Mouse (Mus musculus) heart, embryonic 12.5 days (tissue): ENCODE results near the gene Agfg1. TPM values are rescaled to one million over a fixed set of nuclear protein-coding genes. Genes with fewer than 3 reads are reported as not detected.

Experiments used
- ATAC-seq: fragments of 200-750 bp; cut with Nextera tagmentation; 2 replicates; pipeline ENCODE4 v1.8.0; 2017; ENCODE audit warnings: moderate TSS enrichment, moderate library complexity; ENCODE audit not compliant: insufficient number of reproducible peaks, low FRiP score
- H3K27ac ChIP-seq: fragments of 300-500 bp; sonication (generic); 2 replicates; pipeline ENCODE4 v1.5.1; 2016; ENCODE audit warnings: mild to moderate bottlenecking, moderate library complexity; ENCODE audit not compliant: poor library complexity, severe bottlenecking
- H3K27me3 ChIP-seq: fragments of 300-500 bp; sonication (generic); replicated peaks from 2 replicates; pipeline ENCODE4 v1.6.1; 2016; ENCODE audit warnings: mild to moderate bottlenecking, moderate library complexity
- H3K36me3 ChIP-seq: fragments of 300-500 bp; sonication (generic); 2 replicates; pipeline ENCODE4 v1.6.1; 2016; ENCODE audit warnings: mild to moderate bottlenecking, moderate library complexity
- H3K4me1 ChIP-seq: fragments of 300-500 bp; sonication (generic); replicated peaks from 2 replicates; pipeline ENCODE4 v1.6.1; 2016; ENCODE audit warnings: mild to moderate bottlenecking
- H3K4me2 ChIP-seq: fragments of 300-500 bp; sonication (generic); 2 replicates; pipeline ENCODE4 v1.6.1; 2016; ENCODE audit warnings: mild to moderate bottlenecking, moderate library complexity
- H3K4me3 ChIP-seq: fragments of 300-500 bp; sonication (generic); 2 replicates; pipeline ENCODE4 v1.5.1; 2016; ENCODE audit warnings: mild to moderate bottlenecking
- H3K9ac ChIP-seq: fragments of 300-500 bp; sonication (generic); 2 replicates; pipeline ENCODE4 v1.6.1; 2016; ENCODE audit warnings: mild to moderate bottlenecking, moderate library complexity
- H3K9me3 ChIP-seq: fragments of 300-500 bp; sonication (generic); replicated peaks from 2 replicates; pipeline ENCODE4 v1.6.1; 2016; ENCODE audit warnings: mild to moderate bottlenecking, moderate library complexity
- WGBS: fragments of 180-500 bp; shearing (Covaris S2); methylation state at CpG from one replicate; pipeline ENCODE4 v1.1.7; 2016; 5-methylcytosine and 5-hydroxymethylcytosine counted together
- polyA plus RNA-seq: library from polyadenylated mRNA; unstranded; fragments of >200 nt; fragmentation: Nextera tagmentation; extraction: Ambion mirVana; gene quantifications from 2 replicates; pipeline ENCODE4 v1.2.1, GENCODE M21; 2016

The Agfg1 gene
- polyA plus RNA-seq, 1 experiment from 2014 or later = 47.0 TPM

DNA sequence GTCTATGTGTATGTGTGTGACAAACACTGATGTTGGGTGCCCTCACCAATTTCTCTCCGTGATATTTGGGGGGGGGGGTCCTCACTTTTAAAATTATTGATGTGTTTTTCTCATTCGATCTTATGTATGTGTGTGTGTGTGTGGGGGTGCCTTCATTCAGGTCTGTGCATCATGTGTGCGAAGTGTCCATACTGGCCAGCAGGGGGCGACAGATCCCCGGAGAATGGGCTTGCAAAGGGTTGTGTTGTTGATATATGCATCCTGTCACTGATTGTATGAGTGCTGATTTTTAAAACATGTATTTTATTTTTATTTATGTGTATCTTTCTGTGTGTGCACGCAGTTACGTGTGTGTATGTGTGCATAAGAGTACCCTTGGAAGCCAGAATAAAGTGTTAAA lies 35.7 kb upstream of the Agfg1 start:
- Histone ChIP-seq H3K27me3 (no peaks in the 10 kb centered on the region), H3K9me3 (0 out of 2 replicates have a peak, but pooled peaks cover 5% of the 10 kb centered on the region), H3K36me3 (no peaks in the 10 kb centered on the region), H3K4me2 (no peak overlapping the region), H3K27ac (no peak overlapping the region), H3K9ac (no peak overlapping the region), H3K4me3 (no peak overlapping the region), H3K4me1 (peaks cover 8% of the 10 kb centered on the region)
- ATAC-seq = peak; percentile 71; the same call in 1 of the 2 replicates
- WGBS = 75% methylated on average over 7 of the region's 7 CpGs

DNA sequence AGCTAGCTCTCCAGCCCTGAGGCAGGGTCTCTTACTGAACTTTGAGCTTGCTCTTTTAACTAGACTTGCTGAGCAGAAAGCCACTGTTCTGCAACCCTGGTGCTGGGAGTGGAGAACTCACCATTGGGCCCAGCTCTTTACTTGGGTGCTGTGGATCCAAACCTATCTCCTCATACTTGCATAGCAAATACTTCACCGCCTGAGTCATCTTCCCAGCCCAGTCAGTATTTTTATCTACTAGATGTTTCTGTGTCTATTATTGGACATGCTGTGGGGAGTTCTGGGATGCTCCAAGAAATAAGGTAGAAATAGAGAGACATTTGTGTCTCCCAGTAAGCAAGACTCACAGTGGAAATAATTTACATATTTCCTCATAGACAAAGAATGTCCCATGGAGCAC lies 35.2 kb upstream of the Agfg1 start:
- Histone ChIP-seq H3K9ac (no peak overlapping the region), H3K36me3 (no peaks in the 10 kb centered on the region), H3K4me2 (no peak overlapping the region), H3K9me3 (0 out of 2 replicates have a peak, but pooled peaks cover 5% of the 10 kb centered on the region), H3K27me3 (no peaks in the 10 kb centered on the region), H3K4me1 (peaks cover 11% of the 10 kb centered on the region), H3K4me3 (no peak overlapping the region), H3K27ac (no peak overlapping the region)
- no peak for ATAC-seq
- 50% methylated on average over 1 of the region's 1 CpGs for WGBS

DNA sequence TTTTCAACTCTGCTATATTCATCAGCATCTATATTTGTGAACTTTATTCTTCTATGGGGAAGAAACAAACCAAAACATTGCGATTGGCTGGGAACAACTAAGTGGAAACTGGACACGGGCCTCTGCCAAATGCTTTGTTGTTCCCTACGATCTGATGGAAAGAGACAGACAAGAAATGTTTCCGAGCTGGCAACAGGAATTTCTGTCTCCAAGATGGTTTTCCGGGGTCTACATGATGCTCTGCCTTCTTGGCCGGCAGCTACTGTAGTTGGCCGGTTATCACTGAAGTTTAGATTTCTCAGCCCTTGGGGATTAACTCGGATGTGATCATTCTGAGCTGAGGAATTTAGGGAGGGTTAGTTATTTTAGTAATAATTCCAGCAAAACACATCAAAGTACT lies 32.9 kb upstream of the Agfg1 start:
- ATAC-seq = no peak
- H3K4me3 ChIP-seq = no peak overlapping the region
- H3K27ac ChIP-seq = no peak overlapping the region
- no peaks in the 10 kb centered on the region for H3K27me3 ChIP-seq
- H3K9me3 ChIP-seq = 0 out of 2 replicates have a peak, but pooled peaks cover 5% of the 10 kb centered on the region
- H3K36me3 ChIP-seq = no peaks in the 10 kb centered on the region
- no peak overlapping the region for H3K4me2 ChIP-seq
- H3K9ac ChIP-seq = no peak overlapping the region
- H3K4me1 ChIP-seq = peaks cover 12% of the 10 kb centered on the region
- 53% methylated on average over 8 of the region's 8 CpGs for WGBS

DNA sequence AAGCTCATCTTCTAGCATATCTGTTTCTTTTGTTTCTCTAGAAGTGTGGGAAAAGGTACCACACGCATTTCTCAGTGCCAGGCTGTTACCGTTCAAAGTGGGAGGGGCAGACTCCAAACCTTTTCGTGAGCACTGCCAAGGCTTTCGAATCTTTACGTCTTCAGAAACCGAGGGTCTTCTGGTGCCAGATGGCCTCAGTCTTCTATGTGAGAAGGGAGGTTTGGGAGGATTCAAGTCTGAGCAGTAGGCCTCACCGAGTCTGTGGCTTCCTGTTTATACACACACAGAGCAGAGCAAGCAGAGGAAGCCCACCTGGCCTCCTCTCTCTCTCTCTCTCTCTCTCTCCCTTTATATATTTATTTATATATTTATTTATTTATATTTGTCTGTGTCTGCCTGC lies 32.1 kb upstream of the Agfg1 start:
- H3K27me3 ChIP-seq = no peaks in the 10 kb centered on the region
- H3K27ac ChIP-seq = no peak overlapping the region
- H3K4me3 ChIP-seq = no peak overlapping the region
- peaks cover 12% of the 10 kb centered on the region for H3K4me1 ChIP-seq
- no peak overlapping the region for H3K4me2 ChIP-seq
- 0 out of 2 replicates have a peak, but pooled peaks cover 5% of the 10 kb centered on the region for H3K9me3 ChIP-seq
- no peak overlapping the region for H3K9ac ChIP-seq
- whole genome bisulfite sequencing = 79% methylated on average over 7 of the region's 7 CpGs
- no peaks in the 10 kb centered on the region for H3K36me3 ChIP-seq
- ATAC-seq = no peak

DNA sequence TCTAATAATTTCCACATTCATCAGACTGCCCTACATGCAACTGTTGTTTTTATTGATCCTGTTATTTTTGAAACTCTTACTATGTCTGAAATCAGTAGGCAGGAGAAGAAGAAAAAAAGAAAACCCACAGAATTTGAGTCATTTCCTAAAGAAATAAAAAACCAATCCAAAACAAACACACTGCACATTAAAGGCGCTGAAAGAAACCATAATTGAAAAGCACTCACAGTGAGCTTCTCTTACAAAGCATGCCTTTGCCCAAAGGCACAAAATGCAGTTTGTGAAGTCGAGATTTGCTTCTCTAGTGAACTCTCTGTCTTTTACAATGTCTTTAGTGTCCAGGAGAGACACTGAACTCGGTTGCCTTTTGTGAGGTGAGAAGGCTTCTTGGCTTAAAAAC lies 30.7 kb upstream of the Agfg1 start:
- H3K27ac ChIP-seq = peak overlapping the region; percentile 15

DNA sequence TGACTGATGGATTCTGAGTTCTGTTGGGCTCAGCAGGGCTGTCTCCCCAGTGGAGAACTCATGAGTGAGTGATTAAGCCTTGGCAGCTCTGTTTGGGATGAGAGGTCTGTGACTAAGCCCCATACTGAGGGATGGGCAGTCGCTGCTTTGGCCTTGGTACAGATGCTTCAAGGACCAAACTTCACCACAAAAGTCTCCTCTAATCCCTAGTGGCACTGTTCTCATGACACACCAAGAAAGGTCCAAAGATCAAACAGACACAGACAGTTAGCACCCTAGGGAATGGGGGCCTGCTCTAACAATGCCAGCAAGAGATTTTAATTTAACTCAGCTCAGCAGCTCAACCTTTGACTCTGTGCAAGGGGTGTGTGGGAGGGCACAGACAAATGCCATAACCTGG lies 27.5 kb upstream of the Agfg1 start:
- no peaks in the 10 kb centered on the region for H3K36me3 ChIP-seq
- H3K27me3 ChIP-seq = no peaks in the 10 kb centered on the region
- no peak overlapping the region for H3K27ac ChIP-seq
- 53% methylated on average over 1 of the region's 1 CpGs for WGBS
- H3K4me2 ChIP-seq = no peak overlapping the region
- no peak overlapping the region for H3K4me3 ChIP-seq
- H3K4me1 ChIP-seq = peaks cover 20% of the 10 kb centered on the region
- no peak overlapping the region for H3K9ac ChIP-seq
- H3K9me3 ChIP-seq = no peaks in the 10 kb centered on the region
- ATAC-seq = no peak

More for the DNA sequence above, 30.7 kb upstream of the Agfg1 start:
- ATAC-seq = no peak
- no peaks in the 10 kb centered on the region for H3K36me3 ChIP-seq
- peaks cover 12% of the 10 kb centered on the region for H3K4me1 ChIP-seq
- 0 out of 2 replicates have a peak, but pooled peaks cover 3% of the 10 kb centered on the region for H3K9me3 ChIP-seq
- H3K27me3 ChIP-seq = no peaks in the 10 kb centered on the region
- no peak overlapping the region for H3K4me3 ChIP-seq
- no peak overlapping the region for H3K9ac ChIP-seq
- WGBS = 54% methylated on average over 3 of the region's 3 CpGs
- no peak overlapping the region for H3K4me2 ChIP-seq

DNA sequence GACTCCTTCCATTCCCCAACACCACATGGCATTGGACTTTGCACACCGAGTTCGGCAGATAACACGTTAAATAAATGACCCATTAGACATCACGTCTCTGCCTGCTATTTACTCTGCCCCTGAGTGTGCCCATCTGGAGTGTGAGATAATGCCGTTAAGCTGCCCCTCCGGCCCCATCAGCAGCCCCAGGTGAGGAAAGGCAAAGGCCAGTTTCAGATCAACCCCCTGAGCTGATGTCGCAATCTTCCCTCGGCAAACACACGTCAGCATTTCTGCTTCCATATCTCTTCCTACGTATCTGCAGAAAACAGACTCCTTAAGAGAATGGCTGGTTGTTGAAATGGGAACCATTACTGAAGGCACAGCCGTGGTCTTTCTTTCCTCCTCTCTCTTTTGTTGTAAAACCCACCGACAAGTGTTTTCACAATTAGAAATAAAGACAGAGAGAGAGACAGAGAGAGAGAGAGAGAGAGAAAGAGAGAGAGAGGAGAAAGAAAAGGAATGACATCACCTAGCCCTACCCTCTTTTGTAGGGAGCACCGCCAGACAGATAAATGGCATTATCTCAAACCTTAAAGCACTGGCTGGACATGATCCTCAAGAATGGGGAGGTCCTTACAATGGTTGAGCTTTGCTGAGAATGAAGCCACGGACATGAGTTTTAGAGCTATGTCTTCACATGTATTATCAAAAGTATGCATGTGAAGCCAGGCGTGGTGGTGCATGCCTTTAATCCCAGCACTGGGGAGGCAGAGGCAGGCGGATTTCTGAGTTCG lies 23.2 kb upstream of the Agfg1 start:
- H3K9ac ChIP-seq = no peak overlapping the region
- peak overlapping the region; percentile 42 for H3K27ac ChIP-seq
- H3K36me3 ChIP-seq = no peaks in the 10 kb centered on the region
- WGBS = 18% methylated on average over 17 of the region's 17 CpGs
- H3K27me3 ChIP-seq = no peaks in the 10 kb centered on the region
- H3K9me3 ChIP-seq = no peaks in the 10 kb centered on the region
- H3K4me2 ChIP-seq = peak overlapping the region; percentile 64
- ATAC-seq = peak; percentile 88
- peak overlapping the region; percentile 14; the same call in 1 of the 2 replicates for H3K4me3 ChIP-seq
- H3K4me1 ChIP-seq = peaks cover 37% of the 10 kb centered on the region

DNA sequence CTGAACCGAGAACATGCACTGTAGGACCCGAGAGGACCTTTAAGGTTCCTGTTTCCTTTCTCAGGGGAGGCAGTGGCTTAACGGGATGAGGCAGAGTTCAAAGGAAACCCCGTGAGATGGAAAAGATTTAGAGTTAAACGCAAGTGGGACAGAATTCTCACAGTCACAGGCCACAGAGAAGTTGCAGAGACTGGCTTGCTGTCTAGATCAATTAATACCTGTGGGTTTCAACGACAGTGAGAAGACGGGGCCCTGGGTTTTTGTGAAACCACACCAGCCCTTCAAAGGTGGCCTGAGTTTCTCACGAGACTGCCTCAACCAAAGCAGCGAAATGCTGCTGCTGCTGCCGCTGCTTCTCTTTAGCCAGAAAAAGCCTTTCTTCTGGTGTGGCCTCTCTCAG lies 19.9 kb upstream of the Agfg1 start:
- H3K27ac ChIP-seq = 0 out of 2 replicates have a peak overlapping the region, but pooled peaks have one; percentile 11
- no peak overlapping the region for H3K4me2 ChIP-seq
- ATAC-seq = no peak
- peaks cover 37% of the 10 kb centered on the region for H3K4me1 ChIP-seq
- no peak overlapping the region for H3K4me3 ChIP-seq
- H3K27me3 ChIP-seq = no peaks in the 10 kb centered on the region
- no peak overlapping the region for H3K9ac ChIP-seq
- H3K9me3 ChIP-seq = no peaks in the 10 kb centered on the region
- WGBS = 43% methylated on average over 10 of the region's 10 CpGs
- H3K36me3 ChIP-seq = no peaks in the 10 kb centered on the region

DNA sequence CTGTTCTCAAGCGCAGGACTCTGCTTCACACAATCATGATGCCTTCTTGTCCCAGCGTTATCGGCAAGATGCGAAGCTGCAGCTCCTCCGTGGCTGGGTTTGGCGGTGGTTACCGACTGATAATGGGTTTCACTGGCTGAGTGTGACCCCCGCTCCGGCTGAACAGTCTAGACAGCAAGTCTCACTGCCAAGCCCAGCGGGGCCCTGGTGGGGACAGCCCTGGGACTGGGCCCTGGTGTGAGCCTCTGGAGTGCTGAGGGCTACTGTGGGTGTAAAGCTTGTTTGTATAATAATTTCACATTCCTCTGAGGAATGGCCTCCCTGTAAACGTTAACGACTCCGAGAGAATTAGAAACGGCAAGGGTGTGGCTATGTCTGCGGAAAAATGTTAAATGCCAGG lies 19.1 kb upstream of the Agfg1 start:
- no peaks in the 10 kb centered on the region for H3K27me3 ChIP-seq
- H3K4me1 ChIP-seq = peaks cover 35% of the 10 kb centered on the region
- ATAC-seq = peak; percentile 63; the same call in 1 of the 2 replicates
- H3K9ac ChIP-seq = peak overlapping the region; percentile 19; the same call in 1 of the 2 replicates
- H3K36me3 ChIP-seq = no peaks in the 10 kb centered on the region
- 26% methylated on average over 15 of the region's 15 CpGs for WGBS
- H3K27ac ChIP-seq = peak overlapping the region; percentile 50
- H3K4me2 ChIP-seq = peak overlapping the region; percentile 52
- H3K9me3 ChIP-seq = no peaks in the 10 kb centered on the region
- no peak overlapping the region for H3K4me3 ChIP-seq

DNA sequence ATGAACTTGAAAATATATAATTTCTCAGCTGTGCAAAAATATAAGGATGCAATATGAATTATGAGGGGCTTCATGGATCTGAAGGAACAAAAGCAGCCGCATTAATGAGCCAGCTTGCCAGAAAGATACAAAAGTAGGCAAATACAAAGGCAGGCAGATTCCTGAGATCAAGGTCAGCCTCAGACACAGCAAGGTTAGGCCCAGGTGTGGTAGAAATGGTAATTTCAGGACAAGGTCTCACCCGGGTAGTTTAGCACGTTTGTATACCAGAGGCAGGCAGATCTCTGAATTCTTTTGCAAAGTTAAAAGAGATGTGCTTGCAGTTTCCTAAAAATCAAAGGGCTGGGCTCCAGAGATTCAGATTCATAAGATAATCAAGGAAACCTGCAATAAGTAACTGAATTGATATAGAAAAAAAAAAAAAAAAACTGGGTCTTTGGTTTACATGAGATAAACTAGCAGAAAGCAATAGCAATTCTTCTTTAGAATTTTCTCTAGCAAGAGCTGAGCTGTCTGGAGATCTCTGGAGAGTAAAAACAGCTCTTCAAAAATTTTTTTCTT lies 18.6 kb upstream of the Agfg1 start:
- Histone ChIP-seq H3K27ac (peak overlapping the region; percentile 50; the same call in 1 of the 2 replicates), H3K4me1 (peaks cover 30% of the 10 kb centered on the region), H3K9me3 (no peaks in the 10 kb centered on the region), H3K9ac (no peak overlapping the region), H3K36me3 (no peaks in the 10 kb centered on the region), H3K27me3 (no peaks in the 10 kb centered on the region), H3K4me3 (no peak overlapping the region), H3K4me2 (peak overlapping the region; percentile 52; the same call in 1 of the 2 replicates)
- no peak for ATAC-seq
- 80% methylated on average over 3 of the region's 3 CpGs for WGBS

DNA sequence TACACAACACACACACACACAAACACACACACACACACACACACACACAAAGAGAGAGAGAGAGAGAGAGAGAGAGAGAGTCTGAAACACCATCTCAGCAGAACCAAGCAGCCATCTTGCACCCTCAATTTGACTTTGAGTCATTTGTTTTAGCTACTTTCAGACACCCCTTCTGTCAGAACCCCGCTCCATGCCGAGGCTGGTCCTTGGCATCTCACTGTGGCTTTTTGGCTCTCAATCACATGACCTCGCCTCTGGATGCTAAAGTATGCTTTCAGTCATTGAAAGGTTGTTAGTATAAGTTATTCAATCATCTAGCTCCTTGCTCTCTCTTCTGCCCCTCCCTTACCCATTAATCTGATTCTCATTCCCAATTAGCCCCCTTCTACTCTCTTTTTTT lies 17.4 kb upstream of the Agfg1 start:
- WGBS = 87% methylated on average over 3 of the region's 3 CpGs
- no peak overlapping the region for H3K4me3 ChIP-seq
- no peak overlapping the region for H3K27ac ChIP-seq
- ATAC-seq = no peak
- H3K4me2 ChIP-seq = no peak overlapping the region
- no peaks in the 10 kb centered on the region for H3K27me3 ChIP-seq
- H3K4me1 ChIP-seq = peaks cover 21% of the 10 kb centered on the region
- no peak overlapping the region for H3K9ac ChIP-seq
- H3K9me3 ChIP-seq = no peaks in the 10 kb centered on the region
- no peaks in the 10 kb centered on the region for H3K36me3 ChIP-seq
